Mouse (Mus musculus) ES-CJ7 (cell line): Measurements from ENCODE around the gene Tsen15.
"Not testable (repeated sequence)": the region's sequence is repeated elsewhere in the genome, so short reads cannot be mapped to it uniquely, and the experiment has no call there.

Experiments used
- DNase-seq: peaks from one replicate; pipeline ENCODE4 v3.0.0; 2011; ENCODE audit warnings: low read depth, low spot score

Tsen15 gene

GRCm38 (mm10) chr1:152389271-152389670 is 2.8 kb upstream of the Tsen15 start:
- no peak for DNase-seq

- DNase-seq: not testable (repeated sequence)
Observed at GRCm38 (mm10) chr1:152385693-152386092, 795 bp downstream of the Tsen15 start.

DNA sequence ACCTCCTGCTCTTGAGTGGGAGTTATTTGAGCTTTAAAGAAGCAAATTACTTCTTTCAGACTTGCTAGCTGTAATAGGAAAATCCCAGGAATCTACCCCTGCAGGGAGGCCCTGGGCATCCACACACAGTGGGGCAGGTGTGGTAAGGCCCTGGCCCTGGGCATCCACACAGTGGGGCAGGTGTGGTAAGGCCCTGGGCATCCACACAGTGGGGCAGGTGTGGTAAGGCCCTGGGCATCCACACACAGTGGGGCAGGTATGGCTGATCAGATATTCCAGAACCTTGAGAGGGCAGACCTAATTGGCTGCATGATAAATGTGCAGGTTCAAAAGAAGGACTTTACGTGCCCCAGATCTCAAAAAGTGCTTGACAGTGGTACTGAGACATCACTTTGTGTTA is 1.9 kb downstream of the Tsen15 start:
- no peak for DNase-seq

DNA sequence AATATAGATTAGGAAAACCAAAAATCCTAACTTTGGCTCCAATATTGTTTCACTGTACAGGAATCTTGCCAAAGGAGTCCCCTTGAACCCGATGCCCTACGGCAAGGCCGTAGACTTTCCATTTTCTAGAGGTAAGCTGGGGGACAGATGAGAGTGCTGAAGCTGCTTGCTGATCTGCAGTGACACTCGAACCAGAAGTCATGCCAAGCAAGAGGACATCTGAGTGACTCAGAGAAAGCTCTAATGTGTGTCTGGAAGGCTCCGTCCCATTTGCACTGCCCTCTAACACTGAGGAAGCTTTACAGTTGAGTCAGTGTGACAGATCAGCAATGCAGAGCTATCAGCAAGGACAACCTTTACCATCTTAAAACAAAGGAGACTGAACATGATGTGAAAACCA is 8.2 kb downstream of the Tsen15 start:
- DNase-seq: no peak

- DNase-seq: peak; percentile 62
Observed at GRCm38 (mm10) chr1:152369139-152369538, 17.3 kb downstream of the Tsen15 start.

DNA sequence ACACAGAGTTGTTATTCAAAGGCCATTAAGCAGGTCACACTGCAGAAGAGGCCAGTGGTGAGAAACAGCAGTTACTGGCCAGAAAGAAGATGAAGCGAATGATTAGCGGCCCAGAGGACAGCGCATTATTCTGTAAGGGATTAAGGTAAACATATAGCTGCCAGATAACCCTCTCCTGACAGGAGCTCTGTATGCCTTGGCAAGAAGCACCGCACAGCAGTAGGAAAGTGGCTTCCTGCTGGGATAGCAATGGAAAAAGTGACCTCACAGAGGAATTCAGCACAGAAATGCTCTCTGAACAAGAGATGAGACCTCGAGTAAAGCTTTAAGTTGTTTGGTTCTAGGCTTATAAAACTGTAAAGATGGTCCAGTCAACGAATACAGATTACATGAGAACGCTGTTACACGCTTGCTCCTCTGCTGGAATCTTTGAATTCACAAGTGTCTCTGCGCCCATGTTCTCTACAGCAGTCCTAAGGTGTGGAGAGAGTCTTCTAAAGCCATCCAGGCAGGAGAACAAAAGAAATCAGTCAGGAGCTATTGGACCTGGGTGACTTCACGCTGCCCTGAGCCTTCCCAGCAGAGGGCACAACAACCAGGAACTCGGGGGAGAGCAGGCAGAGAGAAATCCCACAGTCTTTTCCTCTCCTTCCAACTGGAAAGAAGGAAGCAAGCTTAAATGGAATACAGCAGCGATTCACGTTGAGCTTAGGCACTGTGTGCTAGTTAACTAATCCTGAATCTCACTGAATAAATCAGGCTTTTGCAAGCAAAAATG is 18.0 kb downstream of the Tsen15 start:
- DNase-seq: no peak

- no peak for DNase-seq
Observed at GRCm38 (mm10) chr1:152356721-152357120, 29.8 kb downstream of the Tsen15 start.

- DNase-seq: no peak
Observed at GRCm38 (mm10) chr1:152347946-152348345, 38.5 kb downstream of the Tsen15 start.

GRCm38 (mm10) chr1:152324024-152324423 is 62.5 kb downstream of the Tsen15 start:
- no peak for DNase-seq
